Mouse (Mus musculus) heart, embryonic 12.5 days (tissue): ENCODE results near the gene Nubp2. TPM values are rescaled to one million over a fixed set of nuclear protein-coding genes. Genes with fewer than 3 reads are reported as not detected.

ENCODE experiments used
- ATAC-seq: fragments of 200-750 bp; cut with Nextera tagmentation; 2 replicates; pipeline ENCODE4 v1.8.0; 2017; ENCODE audit warnings: moderate TSS enrichment, moderate library complexity; ENCODE audit not compliant: insufficient number of reproducible peaks, low FRiP score
- H3K27ac ChIP-seq: fragments of 300-500 bp; sonication (generic); 2 replicates; pipeline ENCODE4 v1.5.1; 2016; ENCODE audit warnings: mild to moderate bottlenecking, moderate library complexity; ENCODE audit not compliant: poor library complexity, severe bottlenecking
- H3K27me3 ChIP-seq: fragments of 300-500 bp; sonication (generic); replicated peaks from 2 replicates; pipeline ENCODE4 v1.6.1; 2016; ENCODE audit warnings: mild to moderate bottlenecking, moderate library complexity
- H3K36me3 ChIP-seq: fragments of 300-500 bp; sonication (generic); 2 replicates; pipeline ENCODE4 v1.6.1; 2016; ENCODE audit warnings: mild to moderate bottlenecking, moderate library complexity
- H3K4me1 ChIP-seq: fragments of 300-500 bp; sonication (generic); replicated peaks from 2 replicates; pipeline ENCODE4 v1.6.1; 2016; ENCODE audit warnings: mild to moderate bottlenecking
- H3K4me2 ChIP-seq: fragments of 300-500 bp; sonication (generic); 2 replicates; pipeline ENCODE4 v1.6.1; 2016; ENCODE audit warnings: mild to moderate bottlenecking, moderate library complexity
- H3K4me3 ChIP-seq: fragments of 300-500 bp; sonication (generic); 2 replicates; pipeline ENCODE4 v1.5.1; 2016; ENCODE audit warnings: mild to moderate bottlenecking
- H3K9ac ChIP-seq: fragments of 300-500 bp; sonication (generic); 2 replicates; pipeline ENCODE4 v1.6.1; 2016; ENCODE audit warnings: mild to moderate bottlenecking, moderate library complexity
- H3K9me3 ChIP-seq: fragments of 300-500 bp; sonication (generic); replicated peaks from 2 replicates; pipeline ENCODE4 v1.6.1; 2016; ENCODE audit warnings: mild to moderate bottlenecking, moderate library complexity
- WGBS: fragments of 180-500 bp; shearing (Covaris S2); methylation state at CpG from one replicate; pipeline ENCODE4 v1.1.7; 2016; 5-methylcytosine and 5-hydroxymethylcytosine counted together
- polyA plus RNA-seq: library from polyadenylated mRNA; unstranded; fragments of >200 nt; fragmentation: Nextera tagmentation; extraction: Ambion mirVana; gene quantifications from 2 replicates; pipeline ENCODE4 v1.2.1, GENCODE M21; 2016

Nubp2 gene
- polyA plus RNA-seq, 1 experiment from 2014 or later: 31.9 TPM

- WGBS: 90% methylated on average over 5 of the region's 5 CpGs
These were observed 16.0 kb upstream of the Nubp2 start for GRCm38 (mm10) chr17:24902124-24902523.

GRCm38 (mm10) chr17:24900014-24900413 lies 13.9 kb upstream of the Nubp2 start:
- no peaks in the 10 kb centered on the region for H3K9me3 ChIP-seq
- H3K27me3 ChIP-seq: no peaks in the 10 kb centered on the region
- H3K4me3 ChIP-seq: no peak overlapping the region
- H3K36me3 ChIP-seq: peaks cover 82% of the 10 kb centered on the region
- H3K4me1 ChIP-seq: peaks cover 35% of the 10 kb centered on the region
- no peak overlapping the region for H3K4me2 ChIP-seq
- 94% methylated on average over 6 of the region's 6 CpGs for WGBS
- no peak overlapping the region for H3K27ac ChIP-seq
- ATAC-seq: no peak
- no peak overlapping the region for H3K9ac ChIP-seq

More at GRCm38 (mm10) chr17:24902124-24902523, 16.0 kb upstream of the Nubp2 start:
- Histone ChIP-seq H3K4me1 (peaks cover 22% of the 10 kb centered on the region), H3K27ac (no peak overlapping the region), H3K9ac (no peak overlapping the region), H3K4me3 (no peak overlapping the region), H3K4me2 (no peak overlapping the region), H3K9me3 (no peaks in the 10 kb centered on the region), H3K27me3 (no peaks in the 10 kb centered on the region), H3K36me3 (peaks cover 100% of the 10 kb centered on the region)
- no peak for ATAC-seq

GRCm38 (mm10) chr17:24899153-24899552 lies 13.0 kb upstream of the Nubp2 start:
- H3K4me2 ChIP-seq: no peak overlapping the region
- H3K36me3 ChIP-seq: peaks cover 73% of the 10 kb centered on the region
- no peaks in the 10 kb centered on the region for H3K9me3 ChIP-seq
- no peaks in the 10 kb centered on the region for H3K27me3 ChIP-seq
- no peak overlapping the region for H3K4me3 ChIP-seq
- H3K4me1 ChIP-seq: peaks cover 38% of the 10 kb centered on the region
- no peak for ATAC-seq
- no peak overlapping the region for H3K9ac ChIP-seq
- 78% methylated on average over 5 of the region's 5 CpGs for WGBS
- no peak overlapping the region for H3K27ac ChIP-seq

- WGBS: 80% methylated on average over 4 of the region's 4 CpGs
- Histone ChIP-seq H3K9me3 (no peaks in the 10 kb centered on the region), H3K4me2 (no peak overlapping the region), H3K27ac (0 out of 2 replicates have a peak overlapping the region, but pooled peaks have one; percentile 4), H3K9ac (no peak overlapping the region), H3K27me3 (no peaks in the 10 kb centered on the region), H3K4me3 (no peak overlapping the region), H3K36me3 (peaks cover 71% of the 10 kb centered on the region), H3K4me1 (peaks cover 47% of the 10 kb centered on the region)
- ATAC-seq: no peak
These were observed 12.1 kb upstream of the Nubp2 start for GRCm38 (mm10) chr17:24898041-24898854.

GRCm38 (mm10) chr17:24897600-24897999 lies 11.5 kb upstream of the Nubp2 start:
- Histone ChIP-seq H3K27ac (no peak overlapping the region), H3K36me3 (peaks cover 71% of the 10 kb centered on the region), H3K4me2 (peak overlapping the region; percentile 96; the same call in 1 of the 2 replicates), H3K9ac (no peak overlapping the region), H3K9me3 (no peaks in the 10 kb centered on the region), H3K27me3 (no peaks in the 10 kb centered on the region), H3K4me1 (peaks cover 48% of the 10 kb centered on the region), H3K4me3 (peak overlapping the region; percentile 69; the same call in 1 of the 2 replicates)
- no peak for ATAC-seq
- WGBS: 85% methylated on average over 4 of the region's 4 CpGs

- 43% methylated on average over 11 of the region's 11 CpGs for WGBS
- no peak for ATAC-seq
- Histone ChIP-seq H3K27me3 (no peaks in the 10 kb centered on the region), H3K4me2 (peak overlapping the region; percentile 96), H3K9me3 (no peaks in the 10 kb centered on the region), H3K27ac (0 out of 2 replicates have a peak overlapping the region, but pooled peaks have one; percentile 45), H3K4me1 (peaks cover 48% of the 10 kb centered on the region), H3K9ac (peak overlapping the region; percentile 94), H3K36me3 (peaks cover 71% of the 10 kb centered on the region), H3K4me3 (peak overlapping the region; percentile 69)
These were observed 10.8 kb upstream of the Nubp2 start for GRCm38 (mm10) chr17:24896993-24897269.

- H3K4me3 ChIP-seq: peak within 1 kb of the TSS; percentile 69
- peak; percentile 79 for ATAC-seq
- no peaks in the 10 kb centered on the region for H3K27me3 ChIP-seq
- H3K4me1 ChIP-seq: peaks cover 48% of the 10 kb centered on the region
- H3K36me3 ChIP-seq: peaks cover 71% of the 10 kb centered on the region
- WGBS: 2% methylated on average over 50 of the region's 50 CpGs
- H3K9me3 ChIP-seq: no peaks in the 10 kb centered on the region
- H3K4me2 ChIP-seq: peak within 1 kb of the TSS; percentile 96
- peak within 1 kb of the TSS; percentile 94 for H3K9ac ChIP-seq
- peak within 1 kb of the TSS; percentile 84 for H3K27ac ChIP-seq
These were observed 10.3 kb upstream of the Nubp2 start, which contains the start of gene Nme3 for GRCm38 (mm10) chr17:24896241-24896992. Nme3 (plus strand) TSS chr17:24896500.

- H3K36me3 ChIP-seq: peaks cover 71% of the 10 kb centered on the region
- H3K9me3 ChIP-seq: no peaks in the 10 kb centered on the region
- H3K27me3 ChIP-seq: no peaks in the 10 kb centered on the region
- H3K9ac ChIP-seq: peak overlapping the region; percentile 94
- H3K27ac ChIP-seq: peak overlapping the region; percentile 84
- WGBS: 14% methylated on average over 23 of the region's 23 CpGs
- H3K4me2 ChIP-seq: peak overlapping the region; percentile 96
- H3K4me3 ChIP-seq: peak overlapping the region; percentile 69
- no peak for ATAC-seq
- H3K4me1 ChIP-seq: peaks cover 48% of the 10 kb centered on the region
These were observed 9.6 kb upstream of the Nubp2 start for GRCm38 (mm10) chr17:24895571-24896240.

- Histone ChIP-seq H3K36me3 (peaks cover 71% of the 10 kb centered on the region), H3K9me3 (no peaks in the 10 kb centered on the region), H3K4me1 (peaks cover 48% of the 10 kb centered on the region), H3K27me3 (no peaks in the 10 kb centered on the region), H3K9ac (peak within 1 kb of the TSS; percentile 94), H3K4me3 (peak within 1 kb of the TSS; percentile 69), H3K27ac (peak within 1 kb of the TSS; percentile 84), H3K4me2 (peak within 1 kb of the TSS; percentile 96)
- under 1% methylated on average over 62 of the region's 62 CpGs for WGBS
- peak; percentile 42 for ATAC-seq
These were observed 8.9 kb upstream of the Nubp2 start, which contains the start of the genes Eme2 and Mrps34 for GRCm38 (mm10) chr17:24894995-24895547. Eme2 (minus strand) TSS chr17:24895087. Mrps34 (plus strand) TSS chr17:24895116.

- Histone ChIP-seq H3K36me3 (peaks cover 71% of the 10 kb centered on the region), H3K4me2 (peak overlapping the region; percentile 96), H3K4me3 (peak overlapping the region; percentile 69), H3K27ac (peak overlapping the region; percentile 84), H3K4me1 (peaks cover 43% of the 10 kb centered on the region), H3K27me3 (no peaks in the 10 kb centered on the region), H3K9ac (peak overlapping the region; percentile 94), H3K9me3 (no peaks in the 10 kb centered on the region)
- 10% methylated on average over 31 of the region's 31 CpGs for WGBS
- peak; percentile 14; the same call in 1 of the 2 replicates for ATAC-seq
These were observed 8.2 kb upstream of the Nubp2 start for GRCm38 (mm10) chr17:24894061-24894994.
